In genomic region chr9:58674736-58675135, GRCm38 (mm10) we compare ENCODE assay signal across 30 mouse cellular contexts.
"Had no signal": no experiment of that assay in that cellular context is flagged by ENCODE, and none has a peak within 500 bp of the region (broad histone marks: within the 10 kb centered on the region; RNA-seq: fewer than 3 reads in every experiment).

No protein-coding gene starts in this region.

- ATAC-seq: liver, embryonic 12.5 days; liver, postnatal 0 days; lung, postnatal 0 days; midbrain, embryonic 13.5 days; midbrain, embryonic 15.5 days; midbrain, embryonic 16.5 days had no signal

- H3K4me3 ChIP-seq: left cerebral cortex, adult 2 months; limb, embryonic 13.5 days; limb, embryonic 15.5 days; liver, embryonic 12.5 days; liver, embryonic 13.5 days; liver, embryonic 15.5 days; lung, embryonic 15.5 days; megakaryocyte, embryonic 14.5 days; midbrain, embryonic 10.5 days; midbrain, embryonic 12.5 days; midbrain, embryonic 13.5 days; midbrain, embryonic 15.5 days; myocyte had no signal

- H3K36me3 ChIP-seq: limb, embryonic 13.5 days; limb, embryonic 15.5 days; liver, embryonic 12.5 days; liver, embryonic 13.5 days; liver, embryonic 15.5 days; lung, embryonic 15.5 days; midbrain, embryonic 10.5 days; midbrain, embryonic 12.5 days; midbrain, embryonic 13.5 days; midbrain, embryonic 15.5 days had no signal

- H3K4me1 ChIP-seq: liver, embryonic 13.5 days; liver, embryonic 15.5 days; megakaryocyte, embryonic 14.5 days; midbrain, embryonic 10.5 days; midbrain, embryonic 12.5 days; midbrain, embryonic 13.5 days had no signal

- H3K9ac ChIP-seq: limb, embryonic 13.5 days; limb, embryonic 15.5 days; liver, embryonic 12.5 days; liver, embryonic 13.5 days; liver, embryonic 14.5 days; liver, embryonic 15.5 days; liver, postnatal 0 days; lung, embryonic 14.5 days; lung, embryonic 15.5 days; midbrain, embryonic 12.5 days; midbrain, embryonic 13.5 days; midbrain, embryonic 15.5 days had no signal

- DNase-seq: left cerebral cortex, postnatal 4 days; liver; liver, embryonic 13.5 days; liver, postnatal 0 days; lung, adult 18-20 months; lung, adult 2 months; lung, postnatal 10 days; lung, postnatal 14 days; lung, postnatal 36 days; lung, postnatal 4 days; midbrain, embryonic 14.5 days had no signal

- H3K27ac ChIP-seq: left cerebral cortex, adult 2 months; limb, embryonic 13.5 days; limb, embryonic 15.5 days; liver, embryonic 12.5 days; liver, embryonic 13.5 days; liver, embryonic 14.5 days; liver, embryonic 15.5 days; lung, embryonic 15.5 days; macrophage; midbrain, embryonic 10.5 days; midbrain, embryonic 12.5 days; midbrain, embryonic 13.5 days; midbrain, embryonic 15.5 days had no signal

- H3K9me3 ChIP-seq: limb, embryonic 13.5 days; limb, embryonic 15.5 days; liver, embryonic 12.5 days; liver, embryonic 13.5 days; liver, embryonic 15.5 days; lung, embryonic 15.5 days; megakaryocyte, embryonic 14.5 days; midbrain, embryonic 10.5 days; midbrain, embryonic 12.5 days; midbrain, embryonic 13.5 days; midbrain, embryonic 15.5 days had no signal

- H3K4me2 ChIP-seq: limb, embryonic 13.5 days; limb, embryonic 15.5 days; liver, embryonic 11.5 days; liver, embryonic 12.5 days; liver, embryonic 13.5 days; liver, embryonic 15.5 days; lung, embryonic 14.5 days; lung, embryonic 15.5 days; midbrain, embryonic 11.5 days; midbrain, embryonic 12.5 days; midbrain, embryonic 13.5 days; midbrain, embryonic 15.5 days had no signal

- H3K27me3 ChIP-seq: limb, embryonic 13.5 days; limb, embryonic 15.5 days; liver, embryonic 12.5 days; liver, embryonic 13.5 days; lung, embryonic 15.5 days; midbrain, embryonic 12.5 days; midbrain, embryonic 13.5 days; midbrain, embryonic 15.5 days had no signal
